Mouse (Mus musculus) ES-E14 (cell line): ENCODE results near the gene Adora2b.

Experiments used
- MAFK ChIP-seq: IDR thresholded peaks from 2 replicates; pipeline ENCODE4 v1.6.1; 2014; ENCODE audit warnings: mild to moderate bottlenecking, low read depth, low read length, inconsistent platforms; ENCODE audit not compliant: insufficient read depth
- ZNF384 ChIP-seq: IDR thresholded peaks from 2 replicates; pipeline ENCODE4 v1.6.1; 2012; ENCODE audit warnings: low read depth, low read length, inconsistent platforms

DNA sequence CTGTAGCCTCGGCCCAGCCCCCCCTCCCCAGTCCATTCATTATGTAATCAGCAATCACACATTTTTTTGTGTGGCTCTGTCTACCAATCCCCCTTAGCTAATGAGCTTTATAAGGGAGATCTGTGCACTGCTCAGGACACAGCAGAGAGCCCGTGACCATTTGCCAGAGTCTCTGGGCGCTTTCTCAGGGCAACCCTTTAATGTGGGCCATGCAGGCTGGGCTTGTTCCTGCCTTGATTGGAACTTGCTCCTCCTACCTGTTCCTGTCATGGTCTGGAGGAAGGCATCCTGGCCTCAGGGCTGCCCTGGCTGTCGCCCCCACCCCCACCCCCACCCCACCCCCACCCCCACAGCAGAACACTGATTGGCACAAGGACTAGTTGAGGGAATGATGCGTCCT is 10.4 kb downstream of the Adora2b start:
- no peak for TF ChIP-seq MAFK
- no peak for TF ChIP-seq ZNF384
